Mouse (Mus musculus) liver, embryonic 12.5 days (tissue): ENCODE data around the gene Frmd5. TPM values are rescaled to one million over a fixed set of nuclear protein-coding genes. Genes with fewer than 3 reads are reported as not detected.

Experiments used
- ATAC-seq: fragments of 200-750 bp; cut with Nextera tagmentation; 2 replicates; pipeline ENCODE4 v1.8.0; 2017; ENCODE audit warnings: moderate number of reproducible peaks, mild to moderate bottlenecking, moderate library complexity
- H3K27ac ChIP-seq: fragments of 300-500 bp; sonication (generic); 2 replicates; pipeline ENCODE4 v1.5.1; 2016; ENCODE audit warnings: mild to moderate bottlenecking
- H3K27me3 ChIP-seq: fragments of 300-500 bp; sonication (generic); replicated peaks from 2 replicates; pipeline ENCODE4 v1.6.1; 2016; ENCODE audit warnings: mild to moderate bottlenecking, moderate library complexity
- H3K36me3 ChIP-seq: fragments of 300-500 bp; sonication (generic); 2 replicates; pipeline ENCODE4 v1.6.1; 2016; ENCODE audit warnings: mild to moderate bottlenecking, moderate library complexity
- H3K4me1 ChIP-seq: fragments of 300-500 bp; sonication (generic); 2 replicates; pipeline ENCODE4 v1.6.1; 2016
- H3K4me2 ChIP-seq: fragments of 300-500 bp; sonication (generic); 2 replicates; pipeline ENCODE4 v1.6.1; 2016; ENCODE audit warnings: mild to moderate bottlenecking, moderate library complexity
- H3K4me3 ChIP-seq: fragments of 300-500 bp; sonication (generic); 2 replicates; pipeline ENCODE4 v1.5.1; 2016; ENCODE audit warnings: mild to moderate bottlenecking, moderate library complexity
- H3K9ac ChIP-seq: fragments of 300-500 bp; sonication (generic); 2 replicates; pipeline ENCODE4 v1.6.1; 2016; ENCODE audit warnings: mild to moderate bottlenecking, moderate library complexity
- H3K9me3 ChIP-seq: fragments of 300-500 bp; sonication (generic); replicated peaks from 2 replicates; pipeline ENCODE4 v1.6.1; 2016; ENCODE audit warnings: mild to moderate bottlenecking, moderate library complexity
- WGBS: fragments of 180-500 bp; shearing (Covaris S2); methylation state at CpG from one replicate; pipeline ENCODE4 v1.1.7; 2016; ENCODE audit not compliant: insufficient replicate concordance; 5-methylcytosine and 5-hydroxymethylcytosine counted together
- polyA plus RNA-seq: library from polyadenylated mRNA; unstranded; fragments of >200 nt; fragmentation: Nextera tagmentation; extraction: Ambion mirVana; gene quantifications from 2 replicates; pipeline ENCODE4 v1.2.1, GENCODE M21; 2016

The Frmd5 gene
- polyA plus RNA-seq, 1 experiment from 2014 or later: 0.25 TPM

- H3K4me1 ChIP-seq: peaks cover 23% of the 10 kb centered on the region
- H3K4me3 ChIP-seq: no peak overlapping the region
- WGBS: 57% methylated on average over 8 of the region's 8 CpGs
- ATAC-seq: no peak
- no peak overlapping the region for H3K4me2 ChIP-seq
- no peak overlapping the region for H3K9ac ChIP-seq
- H3K36me3 ChIP-seq: no peaks in the 10 kb centered on the region
- H3K27ac ChIP-seq: no peak overlapping the region
- 0 out of 2 replicates have a peak, but pooled peaks cover 3% of the 10 kb centered on the region for H3K27me3 ChIP-seq
- H3K9me3 ChIP-seq: no peaks in the 10 kb centered on the region
Measured at GRCm38 (mm10) chr2:121655106-121655505, 151.8 kb downstream of the Frmd5 start.

GRCm38 (mm10) chr2:121646528-121646927, 160.4 kb downstream of the Frmd5 start:
- no peaks in the 10 kb centered on the region for H3K4me1 ChIP-seq
- no peak overlapping the region for H3K4me2 ChIP-seq
- no peaks in the 10 kb centered on the region for H3K36me3 ChIP-seq
- 70% methylated on average over 4 of the region's 4 CpGs for WGBS
- no peak overlapping the region for H3K9ac ChIP-seq
- no peak for ATAC-seq
- H3K27me3 ChIP-seq: no peaks in the 10 kb centered on the region
- H3K9me3 ChIP-seq: no peaks in the 10 kb centered on the region
- H3K4me3 ChIP-seq: no peak overlapping the region
- H3K27ac ChIP-seq: no peak overlapping the region

- H3K9ac ChIP-seq: no peak overlapping the region
- WGBS: 48% methylated on average over 6 of the region's 6 CpGs
- no peaks in the 10 kb centered on the region for H3K27me3 ChIP-seq
- no peaks in the 10 kb centered on the region for H3K36me3 ChIP-seq
- no peaks in the 10 kb centered on the region for H3K9me3 ChIP-seq
- H3K4me2 ChIP-seq: no peak overlapping the region
- no peaks in the 10 kb centered on the region for H3K4me1 ChIP-seq
- H3K27ac ChIP-seq: no peak overlapping the region
- no peak for ATAC-seq
- no peak overlapping the region for H3K4me3 ChIP-seq
Measured at GRCm38 (mm10) chr2:121642934-121643333, 164.0 kb downstream of the Frmd5 start.

- no peak overlapping the region for H3K27ac ChIP-seq
- ATAC-seq: no peak
- no peaks in the 10 kb centered on the region for H3K27me3 ChIP-seq
- no peak overlapping the region for H3K9ac ChIP-seq
- no peak overlapping the region for H3K4me3 ChIP-seq
- no peaks in the 10 kb centered on the region for H3K9me3 ChIP-seq
- WGBS: 48% methylated on average over 4 of the region's 4 CpGs
- H3K4me2 ChIP-seq: no peak overlapping the region
- H3K4me1 ChIP-seq: no peaks in the 10 kb centered on the region
- H3K36me3 ChIP-seq: no peaks in the 10 kb centered on the region
Measured at GRCm38 (mm10) chr2:121632091-121632490, 174.8 kb downstream of the Frmd5 start.

GRCm38 (mm10) chr2:121630286-121630685, 176.6 kb downstream of the Frmd5 start:
- WGBS: 53% methylated on average over 5 of the region's 5 CpGs
- ATAC-seq: no peak
- Histone ChIP-seq H3K4me2 (no peak overlapping the region), H3K9me3 (no peaks in the 10 kb centered on the region), H3K27ac (no peak overlapping the region), H3K36me3 (no peaks in the 10 kb centered on the region), H3K9ac (no peak overlapping the region), H3K27me3 (0 out of 2 replicates have a peak, but pooled peaks cover 6% of the 10 kb centered on the region), H3K4me1 (no peaks in the 10 kb centered on the region), H3K4me3 (no peak overlapping the region)

- Histone ChIP-seq H3K4me3 (no peak overlapping the region), H3K36me3 (no peaks in the 10 kb centered on the region), H3K4me1 (no peaks in the 10 kb centered on the region), H3K27me3 (0 out of 2 replicates have a peak, but pooled peaks cover 12% of the 10 kb centered on the region), H3K27ac (no peak overlapping the region), H3K9me3 (no peaks in the 10 kb centered on the region), H3K9ac (no peak overlapping the region), H3K4me2 (no peak overlapping the region)
- ATAC-seq: no peak
- WGBS: 62% methylated on average over 10 of the region's 10 CpGs
Measured at GRCm38 (mm10) chr2:121628290-121628689, 178.6 kb downstream of the Frmd5 start.

GRCm38 (mm10) chr2:121625901-121626300, 181.0 kb downstream of the Frmd5 start:
- 77% methylated on average over 3 of the region's 3 CpGs for WGBS
- H3K4me3 ChIP-seq: no peak overlapping the region
- no peak overlapping the region for H3K9ac ChIP-seq
- no peak overlapping the region for H3K27ac ChIP-seq
- H3K4me1 ChIP-seq: no peaks in the 10 kb centered on the region
- 0 out of 2 replicates have a peak, but pooled peaks cover 12% of the 10 kb centered on the region for H3K27me3 ChIP-seq
- no peak for ATAC-seq
- no peaks in the 10 kb centered on the region for H3K9me3 ChIP-seq
- H3K36me3 ChIP-seq: no peaks in the 10 kb centered on the region
- H3K4me2 ChIP-seq: no peak overlapping the region

- no peaks in the 10 kb centered on the region for H3K36me3 ChIP-seq
- no peak overlapping the region for H3K9ac ChIP-seq
- no peak overlapping the region for H3K4me3 ChIP-seq
- H3K9me3 ChIP-seq: no peaks in the 10 kb centered on the region
- no peak overlapping the region for H3K4me2 ChIP-seq
- H3K27me3 ChIP-seq: 0 out of 2 replicates have a peak, but pooled peaks cover 12% of the 10 kb centered on the region
- ATAC-seq: no peak
- H3K27ac ChIP-seq: no peak overlapping the region
- H3K4me1 ChIP-seq: no peaks in the 10 kb centered on the region
- 65% methylated on average over 13 of the region's 13 CpGs for WGBS
Measured at GRCm38 (mm10) chr2:121621262-121622163, 185.4 kb downstream of the Frmd5 start.

GRCm38 (mm10) chr2:121620582-121621261, 186.2 kb downstream of the Frmd5 start:
- Histone ChIP-seq H3K27me3 (0 out of 2 replicates have a peak, but pooled peaks cover 10% of the 10 kb centered on the region), H3K4me1 (no peaks in the 10 kb centered on the region), H3K4me2 (no peak overlapping the region), H3K36me3 (no peaks in the 10 kb centered on the region), H3K9me3 (no peaks in the 10 kb centered on the region), H3K27ac (no peak overlapping the region), H3K9ac (no peak overlapping the region), H3K4me3 (no peak overlapping the region)
- 76% methylated on average over 7 of the region's 7 CpGs for WGBS
- no peak for ATAC-seq

- H3K9ac ChIP-seq: no peak overlapping the region
- H3K27ac ChIP-seq: no peak overlapping the region
- H3K9me3 ChIP-seq: no peaks in the 10 kb centered on the region
- no peaks in the 10 kb centered on the region for H3K36me3 ChIP-seq
- H3K4me2 ChIP-seq: no peak overlapping the region
- no peaks in the 10 kb centered on the region for H3K4me1 ChIP-seq
- no peak for ATAC-seq
- H3K4me3 ChIP-seq: no peak overlapping the region
- no peaks in the 10 kb centered on the region for H3K27me3 ChIP-seq
- 65% methylated on average over 7 of the region's 7 CpGs for WGBS
Measured at GRCm38 (mm10) chr2:121615199-121615559, 191.7 kb downstream of the Frmd5 start.

- WGBS: 72% methylated on average over 9 of the region's 9 CpGs
- no peak overlapping the region for H3K4me2 ChIP-seq
Measured at GRCm38 (mm10) chr2:121614483-121615198, 192.2 kb downstream of the Frmd5 start.

GRCm38 (mm10) chr2:121612112-121612511, 194.8 kb downstream of the Frmd5 start:
- Histone ChIP-seq H3K4me1 (no peaks in the 10 kb centered on the region), H3K27me3 (no peaks in the 10 kb centered on the region), H3K27ac (no peak overlapping the region), H3K4me3 (no peak overlapping the region), H3K4me2 (no peak overlapping the region), H3K9ac (no peak overlapping the region), H3K36me3 (no peaks in the 10 kb centered on the region), H3K9me3 (no peaks in the 10 kb centered on the region)
- ATAC-seq: no peak
- WGBS: 55% methylated on average over 5 of the region's 5 CpGs

More at GRCm38 (mm10) chr2:121614483-121615198, 192.2 kb downstream of the Frmd5 start:
- no peak for ATAC-seq
- Histone ChIP-seq H3K4me3 (no peak overlapping the region), H3K36me3 (no peaks in the 10 kb centered on the region), H3K9ac (no peak overlapping the region), H3K27me3 (no peaks in the 10 kb centered on the region), H3K9me3 (no peaks in the 10 kb centered on the region), H3K4me1 (no peaks in the 10 kb centered on the region), H3K27ac (no peak overlapping the region)
